Mouse (Mus musculus): ENCODE measurements around the gene Olfr330. TPM values are rescaled to one million over a fixed set of nuclear protein-coding genes. Genes with fewer than 3 reads are reported as not detected.

Gene Olfr330
- polyA plus RNA-seq (2014; fragmentation: Illumina TruSeq; extraction: RNeasy Lipid Tissue Mini Kit (QIAGEN cat#74804); ENCODE audit: low read depth, low replicate concordance), result not detected

GRCm38 (mm10) chr11:58534736-58535135 is at the start of gene Olfr330:
Gene Olfr330 (minus strand): TSS chr11:58534836.

GRCm38 (mm10) chr11:58577430-58577829 is 42.8 kb upstream of the Olfr330 start, which contains the start of gene Olfr325:
Gene Olfr325 (plus strand): TSS chr11:58577730.

GRCm38 (mm10) chr11:58570405-58570804 is 35.8 kb upstream of the Olfr330 start, which contains the start of gene Olfr224:
Gene Olfr224 (minus strand): TSS chr11:58570553.

GRCm38 (mm10) chr11:58555536-58555935 is 20.9 kb upstream of the Olfr330 start, which contains the start of gene Olfr328:
Gene Olfr328 (minus strand): TSS chr11:58555636.

GRCm38 (mm10) chr11:58546322-58546721 is 11.7 kb upstream of the Olfr330 start, which contains the start of gene Olfr329-ps:
Gene Olfr329-ps (minus strand): TSS chr11:58546422.

GRCm38 (mm10) chr11:58502472-58502871 is 32.2 kb downstream of the Olfr330 start, which contains the start of gene Olfr331:
Gene Olfr331 (minus strand): TSS chr11:58502572.

GRCm38 (mm10) chr11:58492455-58492854 is 42.2 kb downstream of the Olfr330 start, which contains the start of gene Olfr332:
Gene Olfr332 (minus strand): TSS chr11:58492555.

Other genes with a start within 250 kb of the Olfr330 start
- 2.9 TPM for gene Zfp692, start 227.8 kb downstream of the Olfr330 start, polyA plus RNA-seq (2014; fragmentation: Illumina TruSeq; extraction: RNeasy Lipid Tissue Mini Kit (QIAGEN cat#74804); ENCODE audit: low read depth, low replicate concordance)
- 75.1 TPM for gene Zfp672, start 204.5 kb downstream of the Olfr330 start, polyA plus RNA-seq (2014; fragmentation: Illumina TruSeq; extraction: RNeasy Lipid Tissue Mini Kit (QIAGEN cat#74804); ENCODE audit: low read depth, low replicate concordance)
- 1.0 TPM for gene Sh3bp5l, start 204.1 kb downstream of the Olfr330 start, polyA plus RNA-seq (2014; fragmentation: Illumina TruSeq; extraction: RNeasy Lipid Tissue Mini Kit (QIAGEN cat#74804); ENCODE audit: low read depth, low replicate concordance)
- 5,512 TPM for gene Lypd8, start 155.8 kb downstream of the Olfr330 start, polyA plus RNA-seq (2014; fragmentation: Illumina TruSeq; extraction: RNeasy Lipid Tissue Mini Kit (QIAGEN cat#74804); ENCODE audit: low read depth, low replicate concordance)
- gene 1810065E05Rik, start 113.7 kb downstream of the Olfr330 start, polyA plus RNA-seq (2014; fragmentation: Illumina TruSeq; extraction: RNeasy Lipid Tissue Mini Kit (QIAGEN cat#74804); ENCODE audit: low read depth, low replicate concordance), result 220 TPM
- not detected for gene Gm12253, start 102.3 kb downstream of the Olfr330 start, polyA plus RNA-seq (2014; fragmentation: Illumina TruSeq; extraction: RNeasy Lipid Tissue Mini Kit (QIAGEN cat#74804); ENCODE audit: low read depth, low replicate concordance)
- gene Lypd9, start 81.9 kb downstream of the Olfr330 start, polyA plus RNA-seq (2014; fragmentation: Illumina TruSeq; extraction: RNeasy Lipid Tissue Mini Kit (QIAGEN cat#74804); ENCODE audit: low read depth, low replicate concordance), result not detected
- gene Olfr30, start 72.6 kb downstream of the Olfr330 start, polyA plus RNA-seq (2014; fragmentation: Illumina TruSeq; extraction: RNeasy Lipid Tissue Mini Kit (QIAGEN cat#74804); ENCODE audit: low read depth, low replicate concordance), result not detected
- 0.13 TPM for gene Olfr332, start 42.3 kb downstream of the Olfr330 start, polyA plus RNA-seq (2014; fragmentation: Illumina TruSeq; extraction: RNeasy Lipid Tissue Mini Kit (QIAGEN cat#74804); ENCODE audit: low read depth, low replicate concordance)
- not detected for gene Olfr331, start 32.3 kb downstream of the Olfr330 start, polyA plus RNA-seq (2014; fragmentation: Illumina TruSeq; extraction: RNeasy Lipid Tissue Mini Kit (QIAGEN cat#74804); ENCODE audit: low read depth, low replicate concordance)
- not detected for gene Olfr329-ps, start 11.6 kb upstream of the Olfr330 start, polyA plus RNA-seq (2014; fragmentation: Illumina TruSeq; extraction: RNeasy Lipid Tissue Mini Kit (QIAGEN cat#74804); ENCODE audit: low read depth, low replicate concordance)
- not detected for gene Olfr328, start 20.8 kb upstream of the Olfr330 start, polyA plus RNA-seq (2014; fragmentation: Illumina TruSeq; extraction: RNeasy Lipid Tissue Mini Kit (QIAGEN cat#74804); ENCODE audit: low read depth, low replicate concordance)
- gene Olfr224, start 35.7 kb upstream of the Olfr330 start, polyA plus RNA-seq (2014; fragmentation: Illumina TruSeq; extraction: RNeasy Lipid Tissue Mini Kit (QIAGEN cat#74804); ENCODE audit: low read depth, low replicate concordance), result not detected
- not detected for gene Olfr325, start 42.9 kb upstream of the Olfr330 start, polyA plus RNA-seq (2014; fragmentation: Illumina TruSeq; extraction: RNeasy Lipid Tissue Mini Kit (QIAGEN cat#74804); ENCODE audit: low read depth, low replicate concordance)
- not detected for gene Olfr324, start 60.3 kb upstream of the Olfr330 start, polyA plus RNA-seq (2014; fragmentation: Illumina TruSeq; extraction: RNeasy Lipid Tissue Mini Kit (QIAGEN cat#74804); ENCODE audit: low read depth, low replicate concordance)
- 45.8 TPM for gene 2210407C18Rik, start 81.2 kb upstream of the Olfr330 start, polyA plus RNA-seq (2014; fragmentation: Illumina TruSeq; extraction: RNeasy Lipid Tissue Mini Kit (QIAGEN cat#74804); ENCODE audit: low read depth, low replicate concordance)
- not detected for gene Olfr323, start 95.7 kb upstream of the Olfr330 start, polyA plus RNA-seq (2014; fragmentation: Illumina TruSeq; extraction: RNeasy Lipid Tissue Mini Kit (QIAGEN cat#74804); ENCODE audit: low read depth, low replicate concordance)
- not detected for gene Trim58, start 105.6 kb upstream of the Olfr330 start, polyA plus RNA-seq (2014; fragmentation: Illumina TruSeq; extraction: RNeasy Lipid Tissue Mini Kit (QIAGEN cat#74804); ENCODE audit: low read depth, low replicate concordance)
- gene Olfr322, start 123.9 kb upstream of the Olfr330 start, polyA plus RNA-seq (2014; fragmentation: Illumina TruSeq; extraction: RNeasy Lipid Tissue Mini Kit (QIAGEN cat#74804); ENCODE audit: low read depth, low replicate concordance), result not detected
- not detected for gene Olfr320, start 146.3 kb upstream of the Olfr330 start, polyA plus RNA-seq (2014; fragmentation: Illumina TruSeq; extraction: RNeasy Lipid Tissue Mini Kit (QIAGEN cat#74804); ENCODE audit: low read depth, low replicate concordance)
- gene Olfr319, start 164.3 kb upstream of the Olfr330 start, polyA plus RNA-seq (2014; fragmentation: Illumina TruSeq; extraction: RNeasy Lipid Tissue Mini Kit (QIAGEN cat#74804); ENCODE audit: low read depth, low replicate concordance), result not detected
- not detected for gene Olfr318, start 189.2 kb upstream of the Olfr330 start, polyA plus RNA-seq (2014; fragmentation: Illumina TruSeq; extraction: RNeasy Lipid Tissue Mini Kit (QIAGEN cat#74804); ENCODE audit: low read depth, low replicate concordance)
- not detected for gene Olfr317, start 204.4 kb upstream of the Olfr330 start, polyA plus RNA-seq (2014; fragmentation: Illumina TruSeq; extraction: RNeasy Lipid Tissue Mini Kit (QIAGEN cat#74804); ENCODE audit: low read depth, low replicate concordance)
- not detected for gene Olfr316, start 217.9 kb upstream of the Olfr330 start, polyA plus RNA-seq (2014; fragmentation: Illumina TruSeq; extraction: RNeasy Lipid Tissue Mini Kit (QIAGEN cat#74804); ENCODE audit: low read depth, low replicate concordance)
- not detected for gene Olfr315, start 238.4 kb upstream of the Olfr330 start, polyA plus RNA-seq (2014; fragmentation: Illumina TruSeq; extraction: RNeasy Lipid Tissue Mini Kit (QIAGEN cat#74804); ENCODE audit: low read depth, low replicate concordance)
- not detected for gene Olfr314, start 248.1 kb upstream of the Olfr330 start, polyA plus RNA-seq (2014; fragmentation: Illumina TruSeq; extraction: RNeasy Lipid Tissue Mini Kit (QIAGEN cat#74804); ENCODE audit: low read depth, low replicate concordance)